Mouse (Mus musculus) MN1 (cell line): ENCODE measurements at regions not wholly inside any gene's neighbourhood (a gene's known extent, or its start where the extent isn't known, plus 50 kb on each side); places are given as distances from the start of the nearest gene placed in this dataset.

Experiments
- DNase-seq: peaks from one replicate; pipeline ENCODE4 v3.0.0-alpha.2; 2016; ENCODE audit warnings: low spot score

DNA sequence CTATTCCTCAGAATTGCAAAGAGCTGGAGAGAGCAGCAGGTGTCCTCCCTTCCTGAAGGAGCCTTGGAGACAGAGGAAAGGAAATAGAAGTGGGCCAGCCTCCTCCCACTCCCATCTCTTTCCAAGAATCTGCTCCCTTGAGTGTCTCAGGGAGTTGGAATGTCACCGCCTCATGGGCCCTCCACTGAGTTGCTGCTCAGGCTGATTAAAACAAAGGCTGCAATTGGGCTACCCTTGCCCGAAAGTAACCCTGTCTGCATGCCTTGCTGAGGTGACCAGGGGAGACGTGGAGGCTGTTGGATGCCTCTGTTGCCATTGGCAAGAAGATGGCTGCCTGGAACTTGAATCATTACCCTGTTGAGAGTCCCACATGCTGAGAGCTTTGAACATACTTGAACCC, 59.7 kb upstream of the Abca1 start:
- DNase-seq = no peak

- DNase-seq = peak; percentile 41
Measured at GRCm38 (mm10) chr4:53218752-53219151, 59.1 kb upstream of the Abca1 start.

DNA sequence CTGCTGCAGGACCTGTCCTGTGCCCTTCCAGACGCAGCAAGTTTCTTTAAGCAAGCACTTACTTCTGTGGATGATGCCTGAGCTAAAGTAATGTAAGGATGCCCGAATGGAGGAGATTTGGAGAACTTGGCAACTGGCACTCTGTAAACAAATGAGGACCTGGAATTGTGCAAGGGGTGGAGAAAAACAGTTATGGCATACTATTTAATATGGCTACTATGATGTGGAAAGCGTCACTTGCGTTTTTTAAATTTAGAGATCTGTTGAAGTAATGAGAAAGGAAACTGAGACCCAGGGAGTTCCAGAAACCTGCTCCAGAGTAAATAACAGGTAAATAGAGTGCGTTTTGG, 58.6 kb upstream of the Abca1 start:
- no peak for DNase-seq

- peak; percentile 89 for DNase-seq
Measured at GRCm38 (mm10) chr4:53217608-53218290, 58.1 kb upstream of the Abca1 start.

GRCm38 (mm10) chr4:53212541-53212940, 52.8 kb upstream of the Abca1 start:
- DNase-seq = no peak

DNA sequence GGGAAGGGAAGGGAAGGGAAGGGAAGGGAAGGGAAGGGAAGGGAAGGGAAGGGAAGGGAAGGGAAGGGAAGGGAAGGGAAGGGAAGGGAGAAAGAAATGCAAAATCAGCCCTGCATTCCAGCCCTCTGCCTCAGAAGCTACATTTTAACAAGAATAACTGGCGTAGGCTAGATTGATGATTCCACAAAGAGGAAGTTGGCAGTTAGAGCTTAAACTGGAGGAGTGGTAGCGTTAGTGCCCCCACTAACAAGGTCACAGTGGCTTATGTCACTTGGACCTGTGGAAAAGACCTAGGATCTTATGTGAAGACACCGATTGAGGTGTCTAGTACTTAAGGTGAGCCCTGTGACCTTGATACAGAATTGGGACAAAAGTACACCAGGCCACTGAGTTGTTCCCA, 51.0 kb upstream of the Abca1 start:
- no peak for DNase-seq
